Mouse (Mus musculus) thymus, adult 18-20 months (tissue): ENCODE results near the gene Tm4sf20.

ENCODE experiments used
- DNase-seq, 2 experiments: peaks; one replicate each; pipeline ENCODE4 v3.0.0; 2022; ENCODE audit warnings: mixed read lengths in 2 of 2

The Tm4sf20 gene

DNA sequence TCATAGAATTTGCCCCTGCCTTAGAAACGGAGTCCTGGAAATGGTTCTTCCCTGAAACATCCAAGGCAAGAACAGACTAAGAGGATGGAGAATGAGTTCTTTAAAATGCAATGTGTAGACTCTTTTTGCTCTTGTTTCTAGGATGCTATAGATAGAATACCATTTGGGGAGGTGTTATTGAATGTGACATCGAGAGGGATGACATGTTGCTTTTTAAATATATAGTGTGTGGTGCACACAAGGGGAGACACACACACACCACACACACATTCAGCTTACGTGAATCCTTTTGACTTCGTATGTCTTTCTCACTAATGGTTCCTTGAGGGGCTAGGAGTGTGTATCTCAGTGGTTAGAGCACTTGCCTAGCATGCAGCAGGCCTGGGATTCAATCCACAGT lies 7.0 kb upstream of the Tm4sf20 start:
- DNase-seq: no peak

DNA sequence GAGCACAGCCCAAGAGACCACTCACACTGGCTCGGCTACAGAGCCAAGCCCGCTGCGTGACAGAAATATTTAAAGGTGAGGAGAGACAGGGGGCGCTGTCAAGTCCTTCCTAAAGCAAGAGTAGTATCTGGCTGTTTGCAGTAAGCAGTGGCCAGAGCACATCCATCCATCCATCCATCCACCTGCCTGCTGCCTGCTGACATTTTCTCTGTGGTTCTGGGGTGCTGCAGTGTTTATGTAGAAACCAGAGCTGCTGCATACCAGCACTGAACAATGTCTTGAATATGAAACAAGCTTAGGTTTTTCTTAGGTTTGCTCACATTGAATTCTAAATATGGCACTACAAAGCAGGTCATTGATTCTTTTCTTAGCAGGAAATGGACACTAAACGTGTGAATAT lies 4.9 kb upstream of the Tm4sf20 start:
- no peak for DNase-seq

DNA sequence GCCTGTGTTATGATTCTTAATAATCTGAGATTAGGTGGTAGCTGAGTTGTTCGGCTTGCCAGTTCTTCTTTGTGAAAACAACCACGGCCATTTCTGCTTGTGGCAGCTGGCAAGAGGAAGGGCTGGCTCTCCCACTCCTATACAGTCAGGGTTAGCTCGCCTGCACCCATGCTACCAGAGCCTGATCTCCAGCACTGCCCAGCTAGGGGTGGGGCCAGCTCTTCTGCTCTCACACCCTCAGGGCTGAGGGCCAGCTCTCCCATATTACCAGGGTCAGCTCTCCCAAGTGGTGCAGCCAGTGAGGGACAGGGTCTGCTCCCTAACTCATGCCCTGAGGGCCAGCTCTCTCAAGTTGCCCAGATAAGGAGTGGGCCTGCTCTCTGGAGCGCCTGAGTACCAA lies 4.2 kb upstream of the Tm4sf20 start:
- DNase-seq: no peak

DNA sequence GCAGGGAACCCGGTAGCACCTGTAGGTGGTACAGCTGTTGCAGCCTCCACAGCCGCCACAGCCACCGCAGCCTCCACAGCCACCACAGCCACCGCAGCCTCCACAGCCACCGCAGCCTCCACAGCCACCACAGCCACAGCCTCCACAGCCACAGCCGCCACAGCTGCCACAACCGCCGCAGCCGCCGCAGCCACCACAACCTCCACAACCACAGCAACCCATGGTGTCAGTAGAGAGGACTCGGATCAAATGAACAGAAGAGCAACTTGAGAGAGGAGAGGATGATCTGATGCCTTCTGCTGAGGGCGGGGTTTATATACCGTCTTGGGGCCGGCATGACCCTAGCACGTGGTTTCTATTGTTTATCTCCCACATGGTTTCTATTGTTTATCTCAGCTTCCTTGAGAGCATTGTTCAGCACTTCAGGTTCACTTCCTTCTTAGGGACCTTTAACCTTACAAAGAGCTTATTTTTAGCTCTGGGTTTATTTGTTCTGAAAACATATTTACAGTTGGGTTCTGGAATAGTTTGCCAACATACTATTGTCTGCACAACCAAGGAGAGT lies 2.8 kb upstream of the Tm4sf20 start, which contains the start of gene Gm47791:
Gene Gm47791 (minus strand): TSS at position 222 of the 565 bp plus-strand sequence.
- DNase-seq: no peak

DNA sequence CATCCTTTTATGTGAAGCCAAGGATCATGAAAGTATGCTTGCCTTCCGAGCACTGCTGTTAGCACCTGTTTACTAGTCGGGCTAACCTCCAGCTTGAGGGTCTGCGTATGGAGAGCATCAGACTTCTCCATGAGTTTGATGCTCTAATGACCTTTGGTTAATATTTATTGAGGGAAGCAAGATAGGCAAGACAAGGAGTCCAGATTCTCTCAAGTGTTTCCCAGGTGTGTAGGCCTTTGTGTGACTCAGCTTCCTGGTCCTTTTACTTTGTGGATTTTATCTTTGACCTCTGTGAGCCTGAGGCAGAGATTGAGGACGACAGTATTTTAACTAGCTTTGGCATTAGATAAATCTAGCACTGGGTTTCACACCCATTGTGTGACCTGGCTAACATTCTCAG lies 1.6 kb downstream of the Tm4sf20 start:
- DNase-seq: no peak

DNA sequence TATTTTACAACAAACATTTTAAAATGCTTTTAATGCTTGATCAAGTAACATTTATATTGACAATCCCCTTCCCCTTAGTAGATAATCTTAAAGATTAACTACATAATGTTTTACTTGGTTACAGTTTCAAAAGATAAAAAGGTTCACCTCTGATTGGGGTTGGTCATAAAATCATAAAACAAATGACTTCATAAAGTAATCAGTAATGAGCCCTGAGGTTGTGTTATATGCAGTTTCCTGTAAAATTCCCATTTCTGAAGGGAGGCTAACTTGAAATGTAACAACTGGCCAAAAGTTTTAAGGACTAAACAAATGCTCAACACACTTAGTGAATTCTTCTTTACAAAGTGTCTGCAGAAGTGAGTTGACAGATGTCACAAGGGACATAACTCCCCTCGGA lies 2.0 kb downstream of the Tm4sf20 start:
- no peak for DNase-seq

DNA sequence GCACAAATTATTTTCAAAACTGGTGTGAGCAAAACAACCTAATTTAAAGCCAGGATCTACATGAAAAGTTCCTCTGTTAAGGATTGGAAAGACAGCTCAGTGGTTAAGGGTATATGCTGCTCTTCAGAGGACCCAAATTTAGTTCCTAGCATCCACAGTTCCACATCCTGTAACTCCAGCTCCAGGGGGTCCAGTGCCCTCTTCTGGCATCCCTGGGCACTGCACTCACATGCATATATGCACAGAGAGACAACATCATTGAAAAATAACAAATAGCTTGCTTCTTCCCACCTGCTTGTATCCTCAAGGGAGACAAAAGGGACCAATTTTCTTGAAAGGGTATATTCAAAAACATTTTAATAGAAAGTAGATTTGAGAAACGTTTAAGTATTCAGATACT lies 6.0 kb downstream of the Tm4sf20 start:
- no peak for DNase-seq

DNA sequence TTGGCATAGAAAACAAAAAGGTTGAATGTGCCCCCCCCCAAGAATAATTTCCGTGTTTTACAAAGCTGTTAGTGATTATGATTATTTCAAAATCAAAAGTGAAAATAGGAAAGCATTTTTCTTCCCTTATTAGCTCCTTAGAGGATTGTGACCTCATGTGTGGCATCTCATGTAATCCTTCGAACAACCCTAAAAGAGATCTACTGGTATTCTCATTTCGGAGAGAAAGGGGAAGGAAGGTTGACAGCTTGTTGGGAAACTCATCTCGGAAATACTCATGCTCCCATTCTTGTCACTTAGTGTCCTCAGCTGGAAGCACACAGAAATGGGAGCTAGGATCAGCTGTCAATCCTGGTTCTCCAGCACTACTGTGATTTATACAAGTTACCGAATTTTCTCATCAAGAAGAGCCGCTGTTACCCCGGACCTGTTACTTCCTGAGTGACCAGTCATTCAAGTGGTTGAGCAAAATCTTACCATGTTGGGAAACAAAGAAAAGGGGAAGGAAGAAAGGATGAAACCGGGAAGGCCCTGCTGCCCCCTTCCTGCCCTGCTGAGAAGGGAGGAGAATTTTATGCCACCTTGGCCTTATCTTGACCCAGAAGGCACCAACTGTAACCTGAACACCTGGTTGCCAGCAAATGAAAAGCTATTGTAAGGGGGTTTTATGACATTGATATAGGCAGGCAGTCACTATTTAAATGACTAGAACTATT lies 6.6 kb downstream of the Tm4sf20 start:
- no peak for DNase-seq

DNA sequence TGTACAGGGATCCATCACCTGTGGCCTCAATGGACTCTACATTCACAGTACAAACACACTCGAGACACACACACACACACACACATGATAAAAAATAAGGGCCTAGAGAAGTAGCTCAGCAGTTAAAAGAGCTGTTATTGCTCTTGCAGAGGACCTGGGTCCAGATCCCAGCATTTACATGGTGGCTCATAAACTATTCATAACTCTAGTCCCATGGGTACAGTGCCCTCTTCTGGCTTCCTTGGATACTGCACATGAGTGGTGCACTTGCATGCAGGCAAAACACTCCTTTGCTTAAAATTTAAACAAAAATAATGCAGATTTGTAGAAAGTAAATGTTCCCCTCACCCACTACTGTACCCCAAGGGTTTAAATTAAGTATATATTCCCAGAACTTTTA lies 8.7 kb downstream of the Tm4sf20 start:
- DNase-seq: no peak

DNA sequence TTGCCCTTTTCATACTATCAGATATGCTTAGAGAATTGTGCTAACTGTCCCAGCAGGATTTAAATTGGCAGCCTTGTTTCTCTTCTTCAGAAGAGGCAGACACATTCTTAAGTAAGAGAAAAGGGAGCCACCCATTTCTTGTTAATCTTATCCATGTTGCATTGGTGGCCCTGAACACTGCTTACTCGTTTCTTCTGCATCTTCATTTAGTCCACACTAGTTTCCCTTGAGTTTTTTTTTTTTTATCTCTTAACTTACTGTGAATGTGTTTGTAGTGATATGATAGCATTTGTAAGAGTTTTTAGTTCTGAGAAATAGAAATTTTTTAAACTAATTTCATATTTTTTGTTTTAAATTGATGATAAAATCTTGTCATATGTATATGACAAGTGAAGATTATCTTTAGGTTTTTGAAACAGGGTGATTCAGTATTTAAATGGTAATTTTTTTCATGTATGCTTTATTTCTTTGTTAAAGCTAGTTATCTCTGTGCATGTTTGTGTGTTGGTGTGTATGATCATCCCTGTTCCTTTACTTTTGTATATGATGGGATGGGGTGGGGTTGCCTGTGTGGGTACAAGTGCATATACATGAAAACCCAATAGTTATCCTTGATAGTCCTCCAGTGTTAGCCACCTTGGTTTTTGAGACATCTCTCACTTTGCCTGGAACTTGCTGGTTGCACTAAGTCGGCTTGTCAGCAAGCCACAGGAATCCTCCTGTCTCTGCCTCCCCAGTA lies 20.4 kb downstream of the Tm4sf20 start:
- no peak for DNase-seq

DNA sequence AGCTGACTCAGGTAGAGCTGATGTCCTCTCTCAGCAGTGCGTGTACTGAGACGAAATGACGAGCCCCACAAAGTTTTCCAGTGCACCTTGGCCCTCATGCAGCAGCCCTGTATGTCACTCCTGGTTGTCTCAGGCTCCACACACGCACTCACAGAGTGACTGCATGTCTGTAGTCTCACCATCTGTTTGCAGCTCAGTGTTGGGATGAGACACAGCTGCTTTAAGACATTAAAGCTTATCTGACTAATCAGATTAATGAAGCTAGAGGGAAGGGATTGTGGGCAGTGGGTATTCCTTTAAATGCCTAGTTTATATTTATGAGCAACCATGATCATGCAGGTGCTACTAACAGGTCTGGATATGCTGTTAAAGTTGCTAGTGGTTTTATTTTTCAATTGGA lies 21.9 kb downstream of the Tm4sf20 start:
- no peak for DNase-seq

DNA sequence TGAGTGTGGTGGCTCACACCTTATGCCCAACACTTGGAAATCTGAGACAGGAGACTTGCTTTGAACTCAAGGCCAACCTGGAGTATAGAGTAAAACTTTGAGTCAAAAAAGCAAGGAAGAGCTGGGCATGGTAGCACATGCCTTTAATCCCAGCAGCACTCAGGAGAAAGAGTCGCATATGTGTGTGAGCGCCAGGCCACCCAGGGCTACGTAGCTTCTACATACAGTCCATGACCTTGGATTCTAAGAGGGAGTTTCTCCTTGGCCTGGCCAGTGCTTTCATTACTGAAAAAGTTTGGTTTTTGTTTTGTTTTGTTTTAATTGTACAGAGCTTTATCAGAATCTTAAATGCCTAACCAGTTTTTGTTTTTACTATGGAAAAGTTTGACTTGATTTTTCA lies 24.3 kb downstream of the Tm4sf20 start:
- no peak for DNase-seq

DNA sequence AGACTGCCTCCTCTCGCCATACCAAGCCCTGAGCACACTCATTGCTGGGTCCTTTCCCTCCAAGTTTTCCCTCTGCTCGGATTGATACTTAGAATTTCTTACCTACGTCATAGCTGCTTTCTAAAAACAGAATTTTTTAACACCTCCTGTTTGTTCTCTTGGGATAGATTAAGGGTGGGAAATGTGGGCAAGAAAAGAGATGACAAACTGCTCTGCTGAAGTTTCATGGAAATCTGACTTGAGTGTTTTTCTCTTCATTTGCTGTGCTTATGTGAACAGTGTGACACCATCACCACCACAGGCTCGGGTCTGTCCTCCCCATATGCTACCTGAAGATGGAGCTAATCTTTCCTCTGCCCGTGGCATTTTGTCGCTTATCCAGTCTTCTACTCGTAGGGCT lies 26.7 kb downstream of the Tm4sf20 start:
- DNase-seq: no peak

DNA sequence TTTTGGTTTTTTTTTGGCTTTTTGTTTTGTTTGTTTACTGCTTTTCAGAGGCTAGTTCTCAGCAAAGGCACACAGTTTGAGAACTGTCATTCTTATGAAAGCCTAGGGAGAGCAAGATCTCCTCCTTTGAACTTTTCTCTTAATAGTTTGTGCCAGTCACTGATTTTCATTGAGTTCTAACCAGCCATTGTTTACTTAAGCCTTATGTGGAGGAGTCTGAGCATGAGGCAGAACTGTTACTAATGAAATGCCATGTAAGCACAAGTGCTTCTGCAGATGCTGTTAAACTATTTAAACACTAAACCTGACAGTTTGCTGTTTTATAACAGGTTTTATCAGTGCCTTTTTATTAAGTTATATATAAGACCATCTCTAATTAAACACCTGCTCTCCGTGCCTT lies 30.2 kb downstream of the Tm4sf20 start:
- no peak for DNase-seq

DNA sequence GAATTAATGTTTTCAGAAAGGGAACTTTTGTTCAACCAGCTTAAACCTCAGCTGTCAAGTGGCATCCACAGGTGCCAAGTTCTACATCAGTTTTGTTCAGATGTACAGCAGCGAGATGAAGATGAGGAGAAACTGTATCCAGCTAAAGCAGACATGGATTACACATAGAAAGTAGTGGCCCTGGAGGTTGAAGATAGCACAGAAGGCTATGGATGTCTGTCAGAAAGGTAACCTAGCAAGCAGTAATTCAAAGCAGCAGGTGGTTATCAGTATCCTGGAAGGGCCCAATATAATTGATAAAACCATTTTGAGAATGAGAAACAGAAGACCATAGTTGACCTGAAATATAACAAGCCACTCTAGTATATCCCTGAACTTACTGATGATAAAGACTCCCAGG lies 34.9 kb downstream of the Tm4sf20 start:
- no peak for DNase-seq

DNA sequence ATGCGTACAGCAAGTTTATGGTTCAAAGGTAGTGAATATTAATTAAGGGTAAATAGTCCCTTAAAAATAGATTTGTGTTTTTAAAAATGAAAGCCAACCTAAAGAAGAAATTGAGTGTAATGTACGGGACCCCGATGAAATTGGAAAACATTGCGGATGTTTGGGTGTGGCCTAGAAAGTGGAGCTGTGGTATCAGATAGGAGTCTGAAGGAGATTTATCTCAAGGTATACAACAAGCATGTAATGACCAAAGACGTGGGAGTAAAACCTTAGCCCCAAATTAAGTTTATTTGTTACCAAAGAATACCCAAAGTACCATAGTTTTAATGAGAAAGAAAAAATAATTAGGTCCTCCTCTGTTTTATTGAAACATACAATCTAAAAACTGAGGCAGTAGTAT lies 41.8 kb downstream of the Tm4sf20 start:
- DNase-seq: no peak

DNA sequence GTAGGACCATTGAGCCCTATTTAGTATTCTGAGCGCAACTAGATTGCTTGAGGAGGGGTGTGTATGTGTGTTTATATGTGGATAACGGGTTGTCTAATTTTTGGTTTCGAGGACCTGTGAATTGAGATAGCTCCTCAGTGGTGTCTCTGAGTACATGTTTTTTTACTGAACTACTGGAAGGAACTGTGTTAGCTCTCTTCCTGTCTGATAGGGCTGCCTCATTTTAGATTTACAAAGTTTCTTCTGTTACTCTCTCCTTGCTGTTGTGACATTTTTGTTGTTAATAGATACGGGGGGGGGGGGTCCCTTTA lies 42.4 kb downstream of the Tm4sf20 start:
- no peak for DNase-seq

DNA sequence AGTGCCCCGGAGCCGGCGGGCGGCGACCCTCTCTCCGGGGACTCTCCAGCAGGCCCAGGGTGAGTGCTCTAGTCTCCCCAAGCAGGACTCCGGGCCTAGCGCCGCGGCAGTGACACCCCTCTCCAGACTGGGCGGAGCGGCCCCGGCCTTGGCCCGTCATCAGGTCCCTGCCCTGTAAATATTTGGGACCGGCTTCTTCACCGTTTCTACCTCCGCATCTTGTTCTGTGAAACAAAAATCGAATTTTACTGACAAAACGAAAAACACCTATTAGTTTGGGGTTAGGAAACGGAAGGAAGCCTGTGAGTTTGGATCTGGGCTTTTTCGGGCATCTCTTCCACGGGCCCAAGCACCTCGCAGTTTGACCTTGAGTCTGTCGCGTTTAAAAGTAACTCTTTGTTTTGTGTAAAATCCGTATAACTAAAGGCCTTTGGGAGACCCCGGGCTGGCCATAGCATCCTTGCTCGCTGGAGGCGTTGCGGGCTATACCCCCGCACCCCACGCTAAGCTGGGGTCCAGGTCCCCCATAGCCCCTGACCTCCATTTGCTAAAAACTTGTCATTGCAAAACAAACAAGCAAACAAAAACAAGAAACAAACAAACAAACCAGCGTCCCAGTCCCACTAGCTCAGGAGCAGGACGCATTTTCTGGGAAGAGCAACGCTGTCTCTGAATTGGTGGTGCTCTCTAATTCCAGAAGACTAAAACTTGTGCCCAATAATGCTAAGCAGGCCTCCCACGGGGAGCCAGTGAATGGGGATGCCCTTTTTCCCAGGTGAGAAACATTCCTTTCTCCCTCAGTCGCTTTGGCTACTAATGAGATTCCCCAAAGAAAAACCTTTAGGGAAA lies 43.0 kb downstream of the Tm4sf20 start:
- peak in 1 of 2 experiments; percentile 6 for DNase-seq

DNA sequence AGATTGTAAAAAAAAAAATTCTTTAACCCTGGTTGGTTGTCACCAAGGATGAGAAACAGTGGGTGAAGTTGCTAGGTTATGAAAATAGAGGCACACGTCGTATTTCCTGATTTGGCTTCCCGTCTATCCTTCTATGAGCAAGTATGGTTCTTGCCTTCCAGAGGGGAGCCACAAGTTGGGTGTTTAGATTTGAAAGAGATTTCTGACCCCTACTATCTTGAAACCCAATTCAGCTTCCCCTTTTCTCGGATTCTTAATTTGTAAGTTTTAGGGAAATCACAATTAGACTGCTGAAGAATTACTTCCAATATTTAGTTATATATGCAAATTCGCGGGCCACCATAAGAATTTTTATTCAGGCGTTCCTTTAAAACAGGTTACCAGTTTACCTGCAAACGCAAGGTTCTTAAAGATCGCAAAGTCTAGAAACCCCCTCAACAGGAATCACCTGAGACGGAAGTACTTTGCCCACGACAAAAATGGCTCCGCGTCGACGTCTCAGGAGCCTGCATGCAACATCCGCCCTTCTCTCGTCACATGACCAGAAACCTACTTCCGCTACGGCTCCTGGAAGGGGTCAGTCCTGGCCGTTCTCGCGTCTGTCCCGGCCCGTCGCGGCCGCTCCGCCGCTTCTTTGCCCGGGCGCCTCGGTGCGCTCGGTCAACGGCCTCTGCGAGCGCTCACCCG lies 43.8 kb downstream of the Tm4sf20 start, which contains the start of gene Mff:
Gene Mff (plus strand): TSS at position 552 of the 687 bp plus-strand sequence.
- DNase-seq: peak; percentile 81 to 88

DNA sequence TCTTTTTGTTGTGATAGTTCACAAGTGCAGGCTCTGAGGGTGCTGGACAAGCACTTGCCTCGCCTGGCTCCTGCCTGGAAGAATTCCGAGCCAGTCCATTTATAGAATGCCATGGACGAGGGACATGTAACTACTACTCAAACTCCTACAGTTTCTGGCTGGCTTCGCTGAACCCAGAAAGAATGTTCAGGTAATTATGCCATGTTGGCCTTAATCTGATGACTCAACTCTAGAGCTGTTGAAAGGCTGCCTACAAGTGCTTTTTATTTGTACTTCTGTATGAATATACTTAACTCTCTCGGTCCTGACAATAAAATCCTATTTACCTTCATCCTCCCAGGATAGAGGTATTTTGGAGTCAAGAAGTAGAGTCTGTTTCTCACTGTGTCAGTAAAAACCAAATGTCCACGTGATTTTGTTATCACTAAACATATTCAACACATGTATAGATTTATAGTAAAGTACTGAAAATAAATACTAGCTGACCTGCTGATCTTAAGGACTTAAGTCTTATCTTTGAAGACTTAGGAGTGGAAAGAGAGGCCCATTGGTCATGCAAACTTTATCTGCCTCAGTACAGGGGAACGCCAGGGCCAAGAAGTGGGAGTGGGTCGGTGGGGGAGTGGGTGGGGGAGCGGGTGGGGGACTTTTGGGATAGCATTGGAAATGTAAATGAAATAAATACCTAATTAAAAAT lies 50.3 kb downstream of the Tm4sf20 start:
- no peak for DNase-seq
